In the genomic region with DNA sequence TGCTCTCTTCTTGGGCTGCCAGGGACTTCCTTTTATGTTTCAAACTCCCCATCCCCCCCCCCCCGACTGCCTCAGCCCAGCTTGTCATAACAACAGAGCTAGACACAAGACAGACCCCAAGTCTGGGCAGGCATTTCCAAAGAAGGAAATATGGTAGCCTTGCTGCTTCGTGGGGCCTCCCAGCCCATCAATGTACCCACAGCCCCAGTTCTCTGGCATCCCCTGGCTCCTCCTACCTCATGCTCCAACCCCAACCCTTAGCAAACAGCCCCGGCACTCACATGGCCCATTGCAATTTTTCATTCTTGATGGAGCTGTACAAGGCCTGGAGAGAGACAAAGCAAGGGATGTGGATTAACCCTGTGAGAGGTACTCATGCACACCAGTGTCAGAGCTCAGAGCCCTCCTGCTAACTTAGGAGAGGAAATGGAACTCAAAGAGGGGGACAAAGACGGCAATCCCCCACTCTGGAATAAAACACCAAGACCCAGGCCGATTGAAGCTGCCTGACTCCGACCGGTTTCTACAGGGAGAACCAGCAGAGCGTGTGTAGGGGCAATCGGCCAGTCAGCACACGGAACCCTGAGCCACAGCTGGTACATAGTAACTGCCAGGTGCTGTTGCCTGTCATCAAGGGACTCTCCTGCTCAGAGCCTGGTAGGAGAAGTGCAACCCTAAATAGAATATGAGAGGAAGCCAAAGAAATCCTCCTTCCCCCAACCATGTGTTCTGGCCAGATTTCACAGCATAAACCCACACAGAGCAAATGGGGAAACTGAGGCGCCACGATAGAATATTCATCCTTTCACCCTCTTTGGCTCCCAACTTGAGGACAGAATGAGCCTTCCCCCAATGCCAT, we compare ENCODE assay signal across 9 mouse cellular contexts. TPM values are rescaled to one million over a fixed set of nuclear protein-coding genes. Genes with fewer than 3 reads are reported as not detected.
DNase-seq lines count a peak whose midpoint lies in the region; ATAC-seq and TF ChIP-seq lines count a peak whose summit lies in the region.
"Had no signal": no experiment of that assay in that cellular context is flagged by ENCODE, and none has a peak within 500 bp of the region (broad histone marks: within the 10 kb centered on the region; RNA-seq: fewer than 3 reads in every experiment).

No protein-coding gene starts in this region.

- no peak overlapping the region for H3K4me3 ChIP-seq in neural tube, embryonic 12.5 days
- H3K4me3 ChIP-seq in layer of hippocampus, adult 2 months = peak overlapping the region; percentile 71
- H3K4me3 ChIP-seq in midbrain, embryonic 16.5 days (ENCODE audit: low read depth, low read length) = peak overlapping the region; percentile 65

- WGBS in neural tube, embryonic 12.5 days = 48% methylated on average over 12 of the region's 12 CpGs
- WGBS in midbrain, embryonic 16.5 days = 42% methylated on average over 12 of the region's 12 CpGs

- no peak overlapping the region for H3K27ac ChIP-seq in neural tube, embryonic 12.5 days
- peak overlapping the region; percentile 60; the same call in 1 of the 2 replicates for H3K27ac ChIP-seq in layer of hippocampus, adult 2 months
- H3K27ac ChIP-seq in midbrain, embryonic 16.5 days (ENCODE audit: low read length) = no peak overlapping the region

- DNase-seq in adrenal gland, postnatal 14 days = peak; percentile 6
- DNase-seq in adrenal gland, adult 2 months = no peak
- DNase-seq in neural tube, embryonic 10.5 days (ENCODE audit: extremely low spot score, low spot score) = no peak
- DNase-seq in layer of hippocampus, adult 2 months (ENCODE audit: low spot score in 2 of 2) = peak in 1 of 2 experiments; percentile 20
- DNase-seq in gastrocnemius, postnatal 14 days = no peak
- DNase-seq in kidney, adult 8-10 months = no peak

- peaks cover 28% of the 10 kb centered on the region for H3K4me1 ChIP-seq in neural tube, embryonic 12.5 days
- peaks cover 46% of the 10 kb centered on the region for H3K4me1 ChIP-seq in midbrain, embryonic 16.5 days (ENCODE audit: control insufficient read depth, insufficient read depth, low read length)

- H3K9me3 ChIP-seq in neural tube, embryonic 12.5 days = no peaks in the 10 kb centered on the region
- H3K9me3 ChIP-seq in midbrain, embryonic 16.5 days (replicated peaks; ENCODE audit: control insufficient read depth, low read length, poor library complexity, severe bottlenecking) = no peaks in the 10 kb centered on the region

- intact Hi-C loops in gastrocnemius, postnatal 14 days (cut with DNase I; ENCODE audit: low total_unique reads) = no loop called here

- peak overlapping the region; percentile 68; the same call in 1 of the 2 replicates for H3K4me2 ChIP-seq in neural tube, embryonic 12.5 days (replicated peaks)
- peak overlapping the region; percentile 80 for H3K4me2 ChIP-seq in midbrain, embryonic 16.5 days (ENCODE audit: low read length)

- ATAC-seq in neural tube, embryonic 12.5 days (ENCODE audit: low FRiP score, low read depth) = no peak
- ATAC-seq in midbrain, embryonic 16.5 days = no peak

- no peak overlapping the region for H3K9ac ChIP-seq in neural tube, embryonic 12.5 days
- H3K9ac ChIP-seq in midbrain, embryonic 16.5 days (ENCODE audit: low read depth, low read length) = no peak overlapping the region; the same call in 1 of the 2 replicates

- H3K27me3 ChIP-seq in neural tube, embryonic 12.5 days (replicated peaks) = peaks cover 85% of the 10 kb centered on the region
- peaks cover 21% of the 10 kb centered on the region for H3K27me3 ChIP-seq in midbrain, embryonic 16.5 days (ENCODE audit: control insufficient read depth, insufficient read depth, low read depth, low read length)

- H3K36me3 ChIP-seq in neural tube, embryonic 12.5 days = 0 out of 2 replicates have a peak, but pooled peaks cover 10% of the 10 kb centered on the region
- H3K36me3 ChIP-seq in midbrain, embryonic 16.5 days (ENCODE audit: control insufficient read depth, insufficient read depth, low read length) = peaks cover 16% of the 10 kb centered on the region

- no peak for TF ChIP-seq CTCF in layer of hippocampus, adult 2 months (conservative IDR thresholded peaks at IDR 0.05)

RNA-seq across cellular contexts. Expression of gene Psd, which starts 11.0 kb away (rescaled TPM):
- 6.0 and 9.3 TPM in 2 replicates for total RNA-seq in adrenal gland, postnatal 14 days (2021)
- total RNA-seq in adrenal gland, adult 2 months (2021) = 1 to 10 TPM; 7.3 to 7.9 TPM
- polyA plus RNA-seq in adrenal gland, adult 2 months (2012; rRNA removed) = 13.7 and 18.1 TPM in 2 replicates
- polyA plus RNA-seq in neural tube, embryonic 12.5 days (2016; fragmentation: Nextera tagmentation; extraction: Ambion mirVana) = 29.9 and 31.6 TPM in 2 replicates
- total RNA-seq in layer of hippocampus, adult 2 months (2021) = 100 to 1,000 TPM; 761 to 778 TPM
- 129 and 146 TPM in 2 replicates for polyA plus RNA-seq in midbrain, embryonic 16.5 days (2015; fragmentation: Nextera tagmentation; extraction: Ambion mirVana)
- 1 to 10 TPM; 1.4 to 1.9 TPM for total RNA-seq in gastrocnemius, postnatal 14 days (2021)

RNA-seq across cellular contexts. Expression of gene Nfkb2, which starts 11.9 kb away (rescaled TPM):
- 28.3 and 34.1 TPM in 2 replicates for total RNA-seq in adrenal gland, postnatal 14 days (2021)
- 10 to 100 TPM; 34.9 to 44.3 TPM for total RNA-seq in adrenal gland, adult 2 months (2021)
- 65.7 and 80.9 TPM in 2 replicates for polyA plus RNA-seq in adrenal gland, adult 2 months (2012; rRNA removed)
- 3.9 and 4.0 TPM in 2 replicates for polyA plus RNA-seq in neural tube, embryonic 12.5 days (2016; fragmentation: Nextera tagmentation; extraction: Ambion mirVana)
- 1 to 10 TPM; 2.1 to 2.4 TPM for total RNA-seq in layer of hippocampus, adult 2 months (2021)
- polyA plus RNA-seq in midbrain, embryonic 16.5 days (2015; fragmentation: Nextera tagmentation; extraction: Ambion mirVana) = 1.3 and 1.5 TPM in 2 replicates
- 10 to 100 TPM in 1 of 2 experiments, 1 to 10 TPM in 1; 9.6 to 10.4 TPM for total RNA-seq in gastrocnemius, postnatal 14 days (2021)

RNA-seq across cellular contexts. Expression of gene Fbxl15, which starts 12.0 kb away (rescaled TPM):
- 8.2 and 8.7 TPM in 2 replicates for total RNA-seq in adrenal gland, postnatal 14 days (2021)
- 10 to 100 TPM in 1 of 2 experiments, 1 to 10 TPM in 1; 6.7 to 12.1 TPM for total RNA-seq in adrenal gland, adult 2 months (2021)
- polyA plus RNA-seq in adrenal gland, adult 2 months (2012; rRNA removed) = 41.6 and 60.3 TPM in 2 replicates
- 26.8 and 28.2 TPM in 2 replicates for polyA plus RNA-seq in neural tube, embryonic 12.5 days (2016; fragmentation: Nextera tagmentation; extraction: Ambion mirVana)
- total RNA-seq in layer of hippocampus, adult 2 months (2021) = 10 to 100 TPM; 26.8 to 28.9 TPM
- 49.5 and 51.3 TPM in 2 replicates for polyA plus RNA-seq in midbrain, embryonic 16.5 days (2015; fragmentation: Nextera tagmentation; extraction: Ambion mirVana)
- total RNA-seq in gastrocnemius, postnatal 14 days (2021) = 1 to 10 TPM; 2.4 to 2.8 TPM

RNA-seq across cellular contexts. Expression of gene Cuedc2, which starts 22.5 kb away (rescaled TPM):
- total RNA-seq in adrenal gland, postnatal 14 days (2021) = 71.8 and 77.5 TPM in 2 replicates
- total RNA-seq in adrenal gland, adult 2 months (2021) = 10 to 100 TPM; 72.2 to 87.7 TPM
- 41.3 and 42.5 TPM in 2 replicates for polyA plus RNA-seq in adrenal gland, adult 2 months (2012; rRNA removed)
- polyA plus RNA-seq in neural tube, embryonic 12.5 days (2016; fragmentation: Nextera tagmentation; extraction: Ambion mirVana) = 284 and 289 TPM in 2 replicates
- 100 to 1,000 TPM; 171 to 178 TPM for total RNA-seq in layer of hippocampus, adult 2 months (2021)
- polyA plus RNA-seq in midbrain, embryonic 16.5 days (2015; fragmentation: Nextera tagmentation; extraction: Ambion mirVana) = 313 and 332 TPM in 2 replicates
- 10 to 100 TPM; 68.7 to 79.0 TPM for total RNA-seq in gastrocnemius, postnatal 14 days (2021)

RNA-seq across cellular contexts. Expression of gene Mfsd13a, which starts 24.9 kb away (rescaled TPM):
- total RNA-seq in adrenal gland, postnatal 14 days (2021) = 5.1 and 5.4 TPM in 2 replicates
- 1 to 10 TPM; 7.3 to 9.6 TPM for total RNA-seq in adrenal gland, adult 2 months (2021)
- 43.2 and 63.5 TPM in 2 replicates for polyA plus RNA-seq in adrenal gland, adult 2 months (2012; rRNA removed)
- 8.5 and 9.3 TPM in 2 replicates for polyA plus RNA-seq in neural tube, embryonic 12.5 days (2016; fragmentation: Nextera tagmentation; extraction: Ambion mirVana)
- 10 to 100 TPM; 30.2 to 30.5 TPM for total RNA-seq in layer of hippocampus, adult 2 months (2021)
- 10.7 and 11.8 TPM in 2 replicates for polyA plus RNA-seq in midbrain, embryonic 16.5 days (2015; fragmentation: Nextera tagmentation; extraction: Ambion mirVana)
- total RNA-seq in gastrocnemius, postnatal 14 days (2021) = 1 to 10 TPM; 1.1 TPM
- total RNA-seq: neutrophil, adult 5-6 weeks had no signal

Comparison
In these comparisons a context has a peak if more than half of its experiments do, and no peak if none do; other contexts are left out.
1. RNA of gene Psd, which starts 11.0 kb away (total RNA-seq): 761 to 778 TPM in layer of hippocampus, adult 2 months; 7.3 to 7.9 TPM in adrenal gland, adult 2 months, 6.0 to 9.3 TPM in adrenal gland, postnatal 14 days and 1.4 to 1.9 TPM in gastrocnemius, postnatal 14 days; every median in the first group is over 10 times any median in the second.